Mouse (Mus musculus) spleen, adult 2 months (tissue): Measurements from ENCODE around the gene Tmem151b.

Source experiments
- CTCF ChIP-seq: fragments of 200-500 bp; IDR thresholded peaks from 2 replicates; pipeline ENCODE4 v1.5.1; 2011; ENCODE audit warnings: mild to moderate bottlenecking, inconsistent platforms; ENCODE audit not compliant: insufficient read depth, insufficient read length, insufficient replicate concordance; ENCODE audit errors: extremely low read depth
- POLR2A ChIP-seq: fragments of 200-500 bp; IDR thresholded peaks from 2 replicates; pipeline ENCODE4 v1.6.1; 2011; ENCODE audit warnings: low read depth, low read length, inconsistent platforms

DNA sequence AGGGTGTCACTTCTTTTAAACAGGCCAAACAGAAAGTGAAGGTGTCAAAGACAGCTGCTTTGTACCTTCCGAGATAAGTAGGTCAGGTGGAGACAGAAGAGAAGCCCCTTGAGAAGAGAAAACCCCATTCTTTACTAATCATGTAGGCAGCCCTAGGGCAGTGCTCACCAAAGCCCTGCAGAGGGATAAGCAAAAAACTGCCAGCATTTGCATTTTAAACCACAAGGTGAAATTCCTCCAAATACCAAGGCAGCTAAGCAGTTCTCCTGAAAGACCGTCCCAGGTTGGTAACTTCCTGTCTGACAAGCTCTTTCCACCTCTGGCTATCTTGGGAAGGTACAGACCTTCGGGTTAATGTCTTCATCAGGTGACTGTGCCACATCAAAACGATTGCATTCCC is 47.2 kb downstream of the Tmem151b start:
- TF ChIP-seq CTCF (no peak), POLR2A (no peak)
